Mouse (Mus musculus) retina, embryonic 14.5 days (tissue): ENCODE results near the gene Frmd4a.

ENCODE experiments used
- DNase-seq: peaks from one replicate; pipeline ENCODE4 v3.0.0-alpha.2; 2015; ENCODE audit warnings: low spot score

Frmd4a gene

DNA sequence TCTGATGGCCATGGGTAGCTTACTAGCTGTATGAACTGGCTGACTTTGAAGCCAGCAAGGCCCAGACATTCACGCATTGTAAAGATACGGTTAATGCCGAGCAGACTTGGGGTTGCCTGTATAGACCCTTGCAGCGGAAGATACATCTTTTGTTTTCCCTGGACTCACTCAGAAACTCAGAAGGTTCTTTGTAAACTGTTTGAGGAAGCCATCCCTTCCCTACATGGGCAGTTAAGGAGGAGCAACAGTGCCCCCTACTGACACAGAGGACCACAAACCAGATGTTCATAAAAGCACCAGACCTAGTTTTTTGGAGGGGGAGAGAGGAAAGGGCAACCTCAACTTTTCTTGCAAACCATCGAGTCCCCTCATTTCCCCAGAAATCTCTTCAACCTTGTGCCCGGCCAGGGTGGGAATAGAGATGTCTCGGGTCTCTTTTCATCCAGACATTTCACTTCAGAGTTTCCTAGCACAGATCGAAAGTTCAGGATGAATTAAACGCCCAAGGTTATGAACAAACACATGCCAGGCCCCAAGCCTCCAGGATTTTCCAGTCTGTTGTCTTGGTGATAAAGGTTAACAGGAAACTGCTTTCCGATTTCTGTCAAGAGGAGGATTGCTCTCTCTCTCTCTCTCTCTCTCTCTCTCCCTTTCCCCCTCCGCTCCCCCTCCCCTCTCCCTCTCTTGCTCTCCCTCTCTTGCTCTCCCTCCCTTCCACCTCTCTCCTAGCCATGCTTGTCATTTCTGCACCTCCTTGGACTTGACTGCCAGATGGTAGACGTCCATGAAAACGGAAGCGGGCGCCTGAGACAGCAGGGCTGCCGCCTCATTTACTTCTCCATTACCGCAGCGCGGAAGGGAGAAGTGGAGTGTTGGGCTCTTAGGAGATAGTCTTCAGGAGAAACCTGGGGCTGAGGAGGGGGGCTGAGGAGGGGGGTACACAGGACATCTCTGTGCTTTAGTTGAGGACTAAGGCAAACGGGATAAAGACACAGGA lies 475.3 kb downstream of the Frmd4a start:
- peak; percentile 91 for DNase-seq

DNA sequence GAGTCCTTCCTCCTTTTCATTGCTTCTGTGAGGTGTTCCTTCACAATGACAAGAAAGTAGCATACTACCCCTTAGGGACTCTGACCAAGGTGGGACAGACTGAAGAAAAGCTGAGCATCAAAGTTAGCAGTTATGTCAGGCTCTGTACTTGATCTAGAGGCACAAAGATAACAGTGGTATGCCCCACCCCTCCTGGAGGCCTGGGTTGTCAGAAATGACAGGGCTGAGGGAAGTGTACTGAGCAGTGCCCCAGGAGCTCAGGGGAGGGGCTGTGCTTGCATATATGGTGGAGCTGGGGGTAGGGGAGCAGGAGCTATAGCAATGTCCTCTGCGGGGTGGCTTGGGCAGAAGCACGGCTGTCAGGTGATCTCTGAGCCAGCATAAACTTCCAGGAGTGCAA lies 477.0 kb downstream of the Frmd4a start:
- no peak for DNase-seq

- DNase-seq: peak; percentile 94
These were observed 481.7 kb downstream of the Frmd4a start for GRCm38 (mm10) chr2:4499257-4499656.

GRCm38 (mm10) chr2:4499916-4500315 lies 482.4 kb downstream of the Frmd4a start:
- no peak for DNase-seq

GRCm38 (mm10) chr2:4501257-4502027 lies 483.9 kb downstream of the Frmd4a start:
- no peak for DNase-seq

- no peak for DNase-seq
These were observed 486.9 kb downstream of the Frmd4a start for GRCm38 (mm10) chr2:4504413-4504812.

DNA sequence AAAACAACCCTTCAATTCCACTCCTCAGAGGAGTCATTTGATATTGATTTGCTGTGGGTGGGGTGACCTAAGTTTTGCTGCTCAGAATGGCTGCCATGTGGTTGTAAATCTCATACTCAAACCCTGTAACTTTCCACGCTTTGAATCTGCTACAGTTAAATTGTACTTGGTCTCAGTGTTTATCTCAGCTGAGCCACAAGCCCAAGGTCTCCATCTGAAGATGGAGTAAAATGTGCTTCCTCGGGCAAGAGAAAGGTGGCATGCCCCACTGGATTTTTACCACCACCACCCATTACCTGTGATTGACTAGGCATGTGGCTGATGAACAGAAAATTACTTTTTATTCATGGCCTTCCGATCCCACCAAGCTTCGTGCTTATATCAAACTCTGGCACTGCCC lies 488.2 kb downstream of the Frmd4a start:
- DNase-seq: no peak

GRCm38 (mm10) chr2:4506659-4507058 lies 489.1 kb downstream of the Frmd4a start:
- no peak for DNase-seq

- peak; percentile 71 for DNase-seq
These were observed 490.5 kb downstream of the Frmd4a start for GRCm38 (mm10) chr2:4507887-4508615.

DNA sequence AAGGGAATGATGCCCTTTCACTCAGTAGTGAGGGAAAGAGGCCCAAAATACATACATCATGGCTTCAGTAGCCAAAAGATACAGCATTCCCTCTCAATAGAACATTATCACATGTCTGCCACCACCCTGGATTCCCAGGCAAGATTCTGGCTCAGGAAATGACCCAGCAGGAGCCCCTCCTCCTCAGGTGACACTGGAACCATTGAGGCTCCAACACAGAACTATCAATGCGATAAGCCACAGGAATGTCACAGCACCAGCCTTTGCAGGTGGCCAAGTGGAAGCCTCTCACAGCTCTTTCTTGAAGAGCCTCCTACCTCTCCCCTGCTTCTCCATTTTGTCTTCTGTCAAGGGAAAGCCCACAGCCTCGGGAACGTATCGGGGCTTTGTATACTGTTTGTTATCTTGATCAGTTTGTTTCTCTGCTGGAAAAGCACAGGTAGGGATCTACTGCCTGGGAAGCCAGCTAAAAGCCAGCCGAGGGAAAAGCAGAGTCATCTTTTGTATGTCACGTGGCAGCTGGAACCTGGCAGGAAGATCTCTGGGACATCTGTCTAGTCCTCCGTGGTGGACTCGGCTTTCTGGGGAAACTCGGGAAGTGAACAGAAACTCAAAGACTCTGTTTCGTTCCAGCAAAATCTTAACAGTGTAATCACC lies 491.6 kb downstream of the Frmd4a start:
- DNase-seq: no peak

- DNase-seq: no peak
These were observed 492.2 kb downstream of the Frmd4a start for GRCm38 (mm10) chr2:4509739-4510138.

GRCm38 (mm10) chr2:4510208-4511079 lies 492.9 kb downstream of the Frmd4a start:
- DNase-seq: no peak

DNA sequence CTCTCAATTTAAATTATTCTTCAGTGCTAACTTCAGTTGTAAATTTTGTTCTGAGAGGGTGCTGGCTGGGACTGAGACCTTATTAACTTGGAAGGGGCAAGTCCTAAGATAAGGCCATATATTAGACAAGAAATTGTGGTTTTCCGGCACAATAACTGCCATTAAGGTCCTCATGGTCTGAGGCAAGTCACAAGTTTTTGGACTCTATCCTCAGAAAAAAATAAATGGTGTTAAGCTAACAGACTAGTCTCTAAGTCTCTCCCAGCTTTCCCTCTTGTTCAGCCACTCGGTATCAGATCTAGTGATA lies 493.5 kb downstream of the Frmd4a start:
- no peak for DNase-seq

DNA sequence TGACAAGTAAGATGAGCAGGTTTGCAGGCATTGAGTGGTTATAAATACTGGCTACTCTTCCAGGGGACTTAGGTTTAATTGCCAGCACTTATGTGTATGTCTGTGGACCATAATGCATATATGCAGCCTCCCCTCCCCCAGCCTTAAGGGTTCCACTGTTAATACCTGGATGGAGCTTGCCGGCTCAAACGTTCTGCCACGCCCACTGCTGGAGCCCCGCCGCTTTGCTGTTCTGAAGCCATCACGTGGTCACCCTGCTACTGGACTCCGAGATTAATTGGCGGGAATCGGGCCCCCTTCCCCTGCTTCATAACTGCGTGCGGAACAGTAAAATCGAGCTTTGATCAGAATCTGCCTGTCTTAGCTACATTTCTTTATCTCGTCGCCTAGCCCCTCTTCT lies 495.1 kb downstream of the Frmd4a start:
- no peak for DNase-seq

DNA sequence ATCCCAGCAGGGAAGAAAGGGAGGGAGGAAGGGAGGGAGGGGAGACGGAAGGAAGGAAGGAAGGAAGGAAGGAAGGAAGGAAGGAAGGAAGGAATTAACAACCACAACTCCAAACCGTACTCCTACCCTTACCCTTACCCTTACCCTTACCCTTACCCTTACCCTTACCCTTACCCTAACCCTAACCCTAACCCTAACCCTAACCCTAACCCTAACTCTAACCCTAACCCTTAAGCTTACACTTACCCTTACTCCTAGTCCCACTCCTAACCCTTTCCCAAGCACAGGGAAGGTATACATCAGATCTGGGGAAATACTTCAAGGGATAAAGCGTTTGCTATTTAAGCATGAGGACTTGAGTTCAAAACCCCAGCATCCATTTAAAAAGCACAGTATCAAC lies 498.4 kb downstream of the Frmd4a start:
- no peak for DNase-seq

DNA sequence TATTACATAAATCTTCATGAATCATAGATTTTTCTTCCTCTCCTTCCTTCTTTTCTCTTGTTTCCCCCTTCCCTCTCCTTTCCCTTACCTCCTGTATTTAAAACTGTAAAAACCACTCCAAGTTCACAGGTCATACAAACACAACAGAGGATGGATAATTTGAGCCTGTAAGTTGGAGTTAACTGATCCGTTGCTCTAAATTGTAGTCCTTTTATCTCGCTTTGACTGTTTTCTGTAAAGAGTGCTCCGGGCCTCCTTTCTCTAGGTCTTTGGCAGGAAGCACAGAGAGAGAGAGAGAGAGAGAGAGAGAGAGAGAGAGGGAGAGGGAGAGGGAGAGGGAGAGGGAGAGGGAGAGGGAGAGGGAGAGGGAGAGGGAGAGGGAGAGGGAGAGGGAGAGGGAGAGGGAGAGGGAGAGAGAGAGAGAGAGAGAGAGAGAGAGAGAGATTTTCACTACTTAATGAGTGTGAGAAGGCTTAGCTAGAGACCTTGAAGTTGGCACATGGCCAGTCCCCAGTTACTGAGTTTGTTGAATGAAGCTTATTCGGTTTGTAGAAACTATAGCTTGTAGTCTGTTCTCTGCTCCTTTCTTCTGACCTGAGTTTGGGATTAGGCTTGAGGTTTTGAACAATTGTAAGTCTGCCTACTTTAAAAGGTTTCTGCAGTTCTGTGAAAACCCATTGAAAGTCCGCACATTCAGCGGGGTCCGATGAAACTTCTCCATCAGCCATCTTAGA lies 499.5 kb downstream of the Frmd4a start:
- DNase-seq: peak; percentile 40

DNA sequence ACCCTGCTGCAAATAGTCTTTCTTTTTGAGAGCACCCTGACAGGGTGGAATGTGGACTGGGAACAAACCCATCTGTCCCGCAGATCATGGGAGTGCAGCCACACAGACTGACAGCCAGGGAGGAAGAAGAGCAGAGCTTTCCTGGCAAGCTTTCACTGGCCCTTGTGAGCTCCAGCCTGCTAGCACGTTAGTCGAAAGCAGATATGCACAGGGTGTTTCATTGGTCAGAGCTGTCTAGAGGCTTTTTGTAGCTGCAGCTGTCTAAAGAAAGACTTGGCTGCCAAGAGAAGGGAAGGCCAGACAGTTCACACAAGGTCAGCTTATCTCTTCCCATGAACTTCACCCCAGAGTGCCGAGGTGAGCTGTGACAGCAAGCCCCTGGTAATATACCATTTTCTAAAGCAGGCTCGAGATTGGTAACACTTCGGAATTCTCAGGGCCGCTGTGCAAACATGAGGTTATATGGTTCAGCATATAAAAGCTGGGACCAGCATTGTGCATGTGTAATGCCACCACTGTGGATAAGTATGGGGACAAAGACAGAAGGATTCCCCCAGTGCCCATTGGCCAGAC lies 500.1 kb downstream of the Frmd4a start:
- DNase-seq: peak; percentile 37

DNA sequence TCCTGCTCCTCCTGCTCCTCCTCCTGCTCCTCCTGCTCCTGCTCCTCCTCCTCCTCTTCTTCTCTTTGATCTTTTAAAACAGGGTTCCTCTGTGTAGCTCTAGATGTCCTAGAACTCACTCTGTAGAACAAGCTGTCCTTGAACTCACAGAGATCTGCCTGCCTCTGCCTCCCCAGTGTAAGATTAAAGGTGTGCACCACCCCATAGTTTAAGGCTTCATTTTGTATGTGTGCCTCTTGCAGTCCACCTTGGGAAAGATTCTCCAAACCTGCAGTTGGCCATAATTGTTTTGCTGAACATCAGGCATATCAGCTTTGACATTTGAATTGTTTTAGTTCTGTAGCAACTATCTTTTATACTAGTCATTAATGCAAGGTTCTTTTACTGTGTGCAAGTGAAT lies 501.0 kb downstream of the Frmd4a start:
- no peak for DNase-seq

DNA sequence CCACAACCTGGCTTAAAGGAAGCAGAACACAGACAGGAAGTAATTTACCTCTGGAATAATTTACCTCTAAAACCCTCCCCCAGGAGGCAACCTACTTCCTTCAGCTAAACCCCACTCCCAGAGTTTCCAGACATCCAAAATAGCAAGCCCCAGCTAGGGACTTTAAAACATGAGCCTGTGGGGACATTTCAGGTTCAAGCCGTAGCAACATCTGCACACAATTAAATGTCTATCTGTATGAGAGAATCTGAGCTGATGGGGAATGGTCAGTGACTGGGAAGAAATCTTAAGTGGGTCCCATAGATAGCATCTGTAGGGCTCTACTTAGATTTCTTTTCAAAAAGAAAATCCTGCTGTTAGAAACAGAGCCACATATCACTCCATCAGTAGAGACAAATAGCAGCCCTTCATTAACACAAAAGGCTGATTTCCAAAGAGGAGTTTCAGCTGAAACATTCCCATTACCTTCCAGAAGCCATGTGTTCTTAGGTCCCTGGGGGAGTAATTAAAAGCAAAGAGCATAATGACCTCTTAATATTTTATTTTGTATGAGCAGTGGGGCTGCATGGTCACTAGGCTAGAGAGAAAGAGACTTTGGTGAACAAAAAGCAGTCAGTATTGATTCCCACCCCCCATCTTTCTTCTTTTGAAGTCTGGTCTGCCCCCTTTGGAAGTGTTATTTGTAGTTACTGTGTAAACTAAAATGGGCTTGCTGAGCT lies 505.4 kb downstream of the Frmd4a start:
- DNase-seq: no peak
